Mouse (Mus musculus) heart, embryonic 12.5 days (tissue): ENCODE data around the gene Prss36. TPM values are rescaled to one million over a fixed set of nuclear protein-coding genes. Genes with fewer than 3 reads are reported as not detected.
"Not testable (repeated sequence)": the region's sequence is repeated elsewhere in the genome, so short reads cannot be mapped to it uniquely, and the experiment has no call there.

Experiments
- ATAC-seq: fragments of 200-750 bp; cut with Nextera tagmentation; 2 replicates; pipeline ENCODE4 v1.8.0; 2017; ENCODE audit warnings: moderate TSS enrichment, moderate library complexity; ENCODE audit not compliant: insufficient number of reproducible peaks, low FRiP score
- H3K27ac ChIP-seq: fragments of 300-500 bp; sonication (generic); 2 replicates; pipeline ENCODE4 v1.5.1; 2016; ENCODE audit warnings: mild to moderate bottlenecking, moderate library complexity; ENCODE audit not compliant: poor library complexity, severe bottlenecking
- H3K27me3 ChIP-seq: fragments of 300-500 bp; sonication (generic); replicated peaks from 2 replicates; pipeline ENCODE4 v1.6.1; 2016; ENCODE audit warnings: mild to moderate bottlenecking, moderate library complexity
- H3K36me3 ChIP-seq: fragments of 300-500 bp; sonication (generic); 2 replicates; pipeline ENCODE4 v1.6.1; 2016; ENCODE audit warnings: mild to moderate bottlenecking, moderate library complexity
- H3K4me1 ChIP-seq: fragments of 300-500 bp; sonication (generic); replicated peaks from 2 replicates; pipeline ENCODE4 v1.6.1; 2016; ENCODE audit warnings: mild to moderate bottlenecking
- H3K4me2 ChIP-seq: fragments of 300-500 bp; sonication (generic); 2 replicates; pipeline ENCODE4 v1.6.1; 2016; ENCODE audit warnings: mild to moderate bottlenecking, moderate library complexity
- H3K4me3 ChIP-seq: fragments of 300-500 bp; sonication (generic); 2 replicates; pipeline ENCODE4 v1.5.1; 2016; ENCODE audit warnings: mild to moderate bottlenecking
- H3K9ac ChIP-seq: fragments of 300-500 bp; sonication (generic); 2 replicates; pipeline ENCODE4 v1.6.1; 2016; ENCODE audit warnings: mild to moderate bottlenecking, moderate library complexity
- H3K9me3 ChIP-seq: fragments of 300-500 bp; sonication (generic); replicated peaks from 2 replicates; pipeline ENCODE4 v1.6.1; 2016; ENCODE audit warnings: mild to moderate bottlenecking, moderate library complexity
- WGBS: fragments of 180-500 bp; shearing (Covaris S2); methylation state at CpG from one replicate; pipeline ENCODE4 v1.1.7; 2016; 5-methylcytosine and 5-hydroxymethylcytosine counted together
- polyA plus RNA-seq: library from polyadenylated mRNA; unstranded; fragments of >200 nt; fragmentation: Nextera tagmentation; extraction: Ambion mirVana; gene quantifications from 2 replicates; pipeline ENCODE4 v1.2.1, GENCODE M21; 2016

Gene Prss36
- polyA plus RNA-seq, 1 experiment from 2014 or later: 10.0 TPM

DNA sequence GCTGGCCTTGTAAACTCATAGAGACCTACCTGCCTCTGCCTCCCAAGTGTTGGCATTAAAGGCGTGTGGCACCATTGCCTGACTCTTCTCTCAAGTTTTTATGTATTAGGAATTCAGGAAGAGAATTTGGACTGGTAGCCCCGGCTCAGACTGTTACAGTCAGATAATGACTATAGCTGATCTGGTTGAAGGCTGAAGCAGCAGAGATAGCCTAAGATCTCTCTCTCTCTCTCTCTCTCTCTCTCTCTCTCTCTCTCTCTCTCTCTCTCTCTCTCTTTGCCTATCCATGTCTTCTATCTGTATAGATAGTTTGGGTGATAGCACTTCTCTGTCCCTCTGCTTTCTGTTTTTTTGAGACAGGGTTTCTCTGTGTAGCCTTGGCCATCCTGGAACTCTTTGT is 44.8 kb downstream of the Prss36 start:
- Histone ChIP-seq H3K4me2 (no peak overlapping the region), H3K9me3 (no peaks in the 10 kb centered on the region), H3K27me3 (no peaks in the 10 kb centered on the region), H3K36me3 (peaks cover 19% of the 10 kb centered on the region), H3K4me1 (peaks cover 18% of the 10 kb centered on the region), H3K27ac (no peak overlapping the region), H3K9ac (no peak overlapping the region), H3K4me3 (no peak overlapping the region)
- ATAC-seq: no peak
- WGBS: 68% methylated on average over 2 of the region's 2 CpGs

DNA sequence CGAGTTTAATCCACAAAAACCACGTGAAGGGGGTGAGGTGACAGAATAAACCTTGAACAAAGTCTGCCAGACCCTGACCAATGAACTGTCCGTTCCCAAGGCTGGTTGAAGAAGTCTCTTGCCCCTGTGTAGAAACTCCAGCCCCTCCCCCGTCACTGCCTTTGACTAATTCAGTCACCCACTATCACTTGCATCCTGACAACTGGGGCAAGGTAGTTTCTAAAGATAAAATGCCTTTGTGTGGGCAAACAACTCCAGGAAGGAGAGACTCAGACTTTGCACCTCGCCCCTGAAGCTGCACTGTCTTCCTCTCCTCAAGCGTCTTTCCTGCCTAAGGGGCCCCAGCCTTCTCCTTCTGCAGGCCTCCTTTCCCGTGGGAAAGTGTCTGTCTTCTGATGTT is 46.5 kb downstream of the Prss36 start:
- no peak for ATAC-seq
- no peaks in the 10 kb centered on the region for H3K9me3 ChIP-seq
- peaks cover 1% of the 10 kb centered on the region for H3K36me3 ChIP-seq
- H3K27ac ChIP-seq: no peak overlapping the region
- no peak overlapping the region for H3K9ac ChIP-seq
- peaks cover 24% of the 10 kb centered on the region for H3K4me1 ChIP-seq
- H3K4me2 ChIP-seq: no peak overlapping the region
- 29% methylated on average over 7 of the region's 7 CpGs for WGBS
- H3K4me3 ChIP-seq: no peak overlapping the region
- no peaks in the 10 kb centered on the region for H3K27me3 ChIP-seq

DNA sequence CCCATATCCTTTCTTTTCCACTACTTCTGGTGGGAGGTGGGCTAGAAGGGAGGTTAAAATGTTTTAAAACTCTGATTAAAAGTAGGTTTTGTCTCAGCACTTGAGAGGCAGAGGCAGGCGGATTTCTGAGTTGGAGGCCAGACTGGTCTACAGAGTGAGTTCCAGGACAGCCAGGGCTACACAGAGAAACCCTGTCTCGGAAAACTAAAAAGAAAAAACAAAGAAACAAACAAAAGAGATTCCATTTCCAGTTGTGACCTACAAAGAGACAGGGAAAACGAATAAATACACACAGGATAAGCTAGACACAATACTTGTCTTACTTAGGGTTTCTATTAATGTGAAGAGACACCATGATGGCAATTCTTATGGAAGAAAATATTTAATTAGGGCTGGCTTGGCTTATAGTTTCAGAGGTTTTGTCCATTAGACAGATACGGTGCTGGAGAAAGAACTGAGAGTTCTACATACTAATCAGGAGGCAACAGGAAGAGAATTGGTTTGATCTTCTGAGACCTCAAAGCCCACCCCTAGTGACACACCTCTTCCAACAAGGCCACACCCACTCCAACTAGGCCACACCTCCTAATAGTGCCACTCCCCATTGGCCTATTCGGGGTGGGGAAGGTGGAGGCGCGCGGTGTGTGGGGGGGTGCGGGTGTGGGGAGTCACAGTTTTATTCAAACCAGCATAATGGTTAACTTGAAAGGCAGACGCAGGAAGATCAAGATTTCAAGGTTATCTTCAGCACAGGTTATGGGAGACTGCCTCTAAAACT is 48.2 kb downstream of the Prss36 start:
- peaks cover 28% of the 10 kb centered on the region for H3K4me1 ChIP-seq
- no peak overlapping the region for H3K4me2 ChIP-seq
- WGBS: 34% methylated on average over 10 of the region's 10 CpGs
- H3K27ac ChIP-seq: no peak overlapping the region
- ATAC-seq: no peak
- H3K36me3 ChIP-seq: 0 out of 2 replicates have a peak, but pooled peaks cover 4% of the 10 kb centered on the region
- H3K9me3 ChIP-seq: no peaks in the 10 kb centered on the region
- no peak overlapping the region for H3K4me3 ChIP-seq
- H3K27me3 ChIP-seq: no peaks in the 10 kb centered on the region
- H3K9ac ChIP-seq: no peak overlapping the region

DNA sequence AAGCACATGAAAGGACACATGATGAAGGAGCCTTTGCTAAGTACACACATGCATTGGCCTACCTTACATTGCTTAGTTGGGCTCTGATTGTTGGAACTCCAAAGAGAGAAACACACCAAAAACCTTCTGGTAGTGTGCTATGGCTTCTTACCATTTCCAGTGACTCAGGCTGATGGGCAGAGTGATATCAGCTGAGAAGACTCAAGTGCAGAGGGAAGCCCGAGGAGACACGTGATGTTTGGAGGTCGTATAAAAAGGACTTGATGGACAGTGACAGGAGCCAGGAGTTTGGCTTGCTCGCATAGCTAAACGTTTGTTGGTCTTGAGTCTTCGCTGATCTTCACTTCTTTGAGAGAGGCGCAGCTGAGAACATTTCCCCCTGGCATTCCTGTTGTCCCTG is 49.0 kb downstream of the Prss36 start:
- Histone ChIP-seq H3K4me2 (no peak overlapping the region), H3K4me3 (no peak overlapping the region), H3K4me1 (peaks cover 28% of the 10 kb centered on the region), H3K9me3 (no peaks in the 10 kb centered on the region), H3K36me3 (peaks cover 12% of the 10 kb centered on the region), H3K27ac (no peak overlapping the region), H3K9ac (no peak overlapping the region), H3K27me3 (no peaks in the 10 kb centered on the region)
- WGBS: 82% methylated on average over 7 of the region's 7 CpGs
- no peak for ATAC-seq

DNA sequence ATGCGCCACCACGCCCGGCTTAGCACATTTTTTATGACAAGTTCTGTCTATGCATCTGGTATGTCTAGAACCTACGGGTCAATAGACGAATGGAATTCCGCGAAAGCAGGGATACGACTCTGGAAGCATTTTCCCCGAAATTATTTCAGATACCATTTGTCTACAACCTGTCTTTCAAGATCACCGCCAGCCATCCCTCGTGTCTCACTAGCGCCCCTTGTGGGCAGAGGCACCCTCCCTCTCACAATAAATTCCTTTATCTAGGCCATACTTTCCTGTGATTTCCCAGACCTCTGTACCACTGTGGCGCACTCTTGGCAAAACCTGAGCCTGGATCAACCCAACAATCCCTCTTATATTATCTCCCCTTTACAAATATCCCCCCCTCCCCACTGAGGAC is 50.1 kb downstream of the Prss36 start:
- H3K4me1 ChIP-seq: peaks cover 28% of the 10 kb centered on the region
- no peak overlapping the region for H3K4me2 ChIP-seq
- no peaks in the 10 kb centered on the region for H3K9me3 ChIP-seq
- no peak overlapping the region for H3K27ac ChIP-seq
- H3K27me3 ChIP-seq: no peaks in the 10 kb centered on the region
- 52% methylated on average over 13 of the region's 13 CpGs for WGBS
- H3K9ac ChIP-seq: no peak overlapping the region
- H3K36me3 ChIP-seq: peaks cover 19% of the 10 kb centered on the region
- no peak overlapping the region for H3K4me3 ChIP-seq
- ATAC-seq: no peak

DNA sequence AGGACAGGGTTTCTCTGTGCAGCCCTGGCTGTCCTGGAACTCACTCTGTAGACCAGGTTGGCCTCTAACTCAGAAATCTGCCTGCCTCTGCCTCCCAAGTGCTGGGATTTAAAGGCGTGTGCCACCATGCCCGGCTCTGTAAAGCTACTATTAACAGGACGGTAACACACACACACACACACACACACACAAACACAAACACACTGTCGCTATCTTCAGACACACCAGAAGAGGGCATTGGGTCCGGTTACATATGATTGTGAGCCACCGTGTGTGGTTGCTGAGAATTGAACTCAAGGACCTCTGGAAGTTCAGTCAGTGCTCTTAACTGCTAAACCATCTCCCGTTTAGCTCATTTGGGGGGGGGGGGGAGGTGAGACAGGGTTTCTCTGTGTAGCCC is 50.6 kb downstream of the Prss36 start:
- H3K9me3 ChIP-seq, H3K27me3 ChIP-seq, H3K9ac ChIP-seq: not testable (repeated sequence)
- Histone ChIP-seq H3K4me3 (0 out of 2 replicates have a peak overlapping the region, but pooled peaks have one; percentile 64), H3K27ac (peak overlapping the region; percentile 42), H3K36me3 (peaks cover 19% of the 10 kb centered on the region), H3K4me2 (peak overlapping the region; percentile 92), H3K4me1 (peaks cover 28% of the 10 kb centered on the region)
- peak; percentile 12 for ATAC-seq
- 70% methylated on average over 7 of the region's 7 CpGs for WGBS

DNA sequence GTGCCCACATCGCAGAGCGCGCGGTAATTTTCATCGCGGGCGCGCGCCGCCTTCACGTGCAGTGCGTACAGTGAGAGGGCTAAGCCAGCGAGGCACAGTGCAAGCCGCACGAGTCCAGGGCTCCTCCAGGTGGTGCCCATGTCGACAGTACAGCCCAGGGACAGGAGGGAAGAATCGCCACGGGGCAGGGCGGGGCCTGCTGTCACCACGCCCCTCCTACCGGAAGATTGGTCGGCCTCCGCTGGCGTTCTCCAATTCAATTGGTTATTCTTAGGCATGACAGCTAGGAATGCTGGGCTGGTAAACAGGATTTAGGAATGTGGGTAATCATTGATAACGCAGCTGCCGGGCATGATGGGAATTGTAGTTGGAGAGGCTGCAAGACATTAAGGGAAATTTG is 51.1 kb downstream of the Prss36 start, which contains the start of the genes Gm21974 and Vkorc1:
TSS of gene Gm21974 (minus strand) at position 13 of the 400 bp plus-strand sequence.
TSS of gene Vkorc1 (minus strand) at position 176 of the 400 bp plus-strand sequence.
- H3K4me2 ChIP-seq: peak within 1 kb of the TSS; percentile 92
- peak; percentile 97 for ATAC-seq
- peaks cover 28% of the 10 kb centered on the region for H3K4me1 ChIP-seq
- H3K9ac ChIP-seq: peak within 1 kb of the TSS; percentile 73
- peak within 1 kb of the TSS; percentile 73 for H3K27ac ChIP-seq
- H3K4me3 ChIP-seq: peak within 1 kb of the TSS; percentile 64
- WGBS: under 1% methylated on average over 26 of the region's 26 CpGs
- no peaks in the 10 kb centered on the region for H3K9me3 ChIP-seq
- no peaks in the 10 kb centered on the region for H3K27me3 ChIP-seq
- peaks cover 23% of the 10 kb centered on the region for H3K36me3 ChIP-seq

DNA sequence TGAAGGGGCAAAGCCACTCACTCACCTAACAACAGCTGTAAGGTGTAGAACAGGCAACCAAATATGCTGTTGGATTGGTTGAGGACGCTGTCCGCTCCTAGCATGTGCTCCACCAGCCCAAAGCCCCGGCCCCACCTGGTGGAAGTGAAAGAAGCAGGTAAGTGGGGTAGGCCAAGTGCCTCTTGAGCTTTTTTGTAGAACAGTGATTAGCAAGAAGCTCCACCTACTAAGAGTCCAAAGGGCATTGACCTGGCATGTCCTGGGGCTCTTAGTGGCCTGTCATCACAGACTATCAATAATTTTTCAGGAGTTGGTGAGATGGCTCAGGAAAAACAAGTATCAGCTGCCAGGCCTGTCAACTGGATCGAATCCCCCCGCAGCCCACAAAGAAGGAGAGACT is 52.0 kb downstream of the Prss36 start:
- Histone ChIP-seq H3K4me1 (peaks cover 21% of the 10 kb centered on the region), H3K27me3 (no peaks in the 10 kb centered on the region), H3K9ac (peak overlapping the region; percentile 73), H3K4me2 (peak overlapping the region; percentile 92), H3K27ac (no peak overlapping the region), H3K9me3 (no peaks in the 10 kb centered on the region), H3K36me3 (peaks cover 31% of the 10 kb centered on the region), H3K4me3 (peak overlapping the region; percentile 64)
- ATAC-seq: no peak
- WGBS: 76% methylated on average over 5 of the region's 5 CpGs

DNA sequence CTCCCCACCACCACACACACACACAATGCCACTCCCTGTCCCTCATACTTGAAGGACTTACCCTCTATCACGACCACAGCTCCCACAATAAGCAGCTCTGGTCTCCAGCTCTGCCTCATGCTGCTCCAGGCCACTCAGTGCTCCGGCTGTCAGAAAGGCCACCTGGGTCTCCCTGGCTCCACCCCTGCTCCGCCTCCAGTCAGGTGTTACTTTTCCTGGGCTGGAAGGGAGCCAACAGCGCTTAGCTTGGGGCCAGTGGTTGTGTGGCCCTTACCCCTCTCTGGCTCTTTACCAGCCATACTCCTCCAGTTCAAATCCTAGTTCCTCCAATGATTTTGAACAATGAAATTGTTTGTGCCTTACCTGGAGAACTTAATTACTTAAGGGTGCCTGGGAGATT is 55.7 kb downstream of the Prss36 start, which contains the start of gene Prss53:
TSS of gene Prss53 (minus strand) at position 173 of the 400 bp plus-strand sequence.
- H3K27me3 ChIP-seq: no peaks in the 10 kb centered on the region
- ATAC-seq: no peak
- no peaks in the 10 kb centered on the region for H3K9me3 ChIP-seq
- no peak within 1 kb of the TSS for H3K4me3 ChIP-seq
- H3K4me2 ChIP-seq: no peak within 1 kb of the TSS
- H3K9ac ChIP-seq: no peak within 1 kb of the TSS
- peaks cover 26% of the 10 kb centered on the region for H3K4me1 ChIP-seq
- WGBS: 39% methylated on average over 4 of the region's 4 CpGs
- H3K27ac ChIP-seq: no peak within 1 kb of the TSS
- peaks cover 68% of the 10 kb centered on the region for H3K36me3 ChIP-seq

DNA sequence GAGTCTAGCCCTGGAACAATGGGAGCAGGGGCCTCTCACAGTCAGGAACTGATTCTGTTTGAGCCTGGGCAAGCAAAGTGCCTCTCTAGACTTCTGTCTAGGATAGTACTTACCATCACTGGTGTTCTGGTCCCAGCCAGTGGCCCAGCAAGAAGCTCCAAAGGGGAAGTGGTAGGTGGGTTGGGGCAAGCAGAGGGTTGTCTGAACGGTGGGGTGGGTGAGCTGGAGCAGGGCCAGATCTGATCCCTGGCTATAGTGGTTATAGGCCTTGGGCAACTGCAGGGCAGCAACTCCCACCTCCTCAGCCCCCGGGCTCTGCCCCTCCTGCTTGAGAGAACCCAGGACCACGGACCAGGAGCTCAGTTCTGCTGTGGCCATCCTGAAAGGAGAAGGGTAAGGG is 57.7 kb downstream of the Prss36 start:
- H3K36me3 ChIP-seq: peaks cover 87% of the 10 kb centered on the region
- ATAC-seq: no peak

DNA sequence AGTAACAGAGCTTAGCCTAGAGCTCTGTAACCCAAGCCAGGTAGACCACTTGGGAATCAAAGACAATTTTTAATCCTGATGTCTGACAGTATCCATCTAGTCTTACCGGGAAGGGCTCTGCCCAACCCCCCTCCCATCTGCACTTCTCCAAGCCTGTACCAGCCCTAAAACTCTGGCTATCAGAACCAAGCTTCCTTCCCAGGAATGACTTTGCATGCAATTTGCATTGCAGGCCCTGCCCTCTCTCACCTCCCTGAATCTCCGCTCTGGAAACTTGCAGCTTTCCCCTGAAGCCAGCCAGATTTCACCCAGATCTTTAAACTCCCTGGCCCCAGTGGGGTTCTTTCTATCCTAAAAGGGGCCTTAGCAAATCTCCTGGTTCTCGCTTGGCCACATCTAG is 58.7 kb downstream of the Prss36 start:
- Histone ChIP-seq H3K27me3 (no peaks in the 10 kb centered on the region), H3K9ac (no peak overlapping the region), H3K4me1 (peaks cover 39% of the 10 kb centered on the region), H3K36me3 (peaks cover 88% of the 10 kb centered on the region), H3K9me3 (no peaks in the 10 kb centered on the region), H3K27ac (no peak overlapping the region), H3K4me2 (no peak overlapping the region), H3K4me3 (no peak overlapping the region)
- WGBS: 78% methylated on average over 3 of the region's 3 CpGs
- no peak for ATAC-seq

More for the DNA sequence above, 57.7 kb downstream of the Prss36 start:
- no peaks in the 10 kb centered on the region for H3K9me3 ChIP-seq
- H3K27me3 ChIP-seq: no peaks in the 10 kb centered on the region
- 78% methylated on average over 3 of the region's 3 CpGs for WGBS
- H3K27ac ChIP-seq: no peak overlapping the region
- no peak overlapping the region for H3K4me2 ChIP-seq
- no peak overlapping the region for H3K4me3 ChIP-seq
- H3K9ac ChIP-seq: no peak overlapping the region
- H3K4me1 ChIP-seq: peaks cover 29% of the 10 kb centered on the region
